Mouse (Mus musculus): ENCODE data around the gene Tpra1. TPM values are rescaled to one million over a fixed set of nuclear protein-coding genes. Genes with fewer than 3 reads are reported as not detected.

Tpra1 gene
- polyA plus RNA-seq, 1 experiment = 116 TPM

DNA sequence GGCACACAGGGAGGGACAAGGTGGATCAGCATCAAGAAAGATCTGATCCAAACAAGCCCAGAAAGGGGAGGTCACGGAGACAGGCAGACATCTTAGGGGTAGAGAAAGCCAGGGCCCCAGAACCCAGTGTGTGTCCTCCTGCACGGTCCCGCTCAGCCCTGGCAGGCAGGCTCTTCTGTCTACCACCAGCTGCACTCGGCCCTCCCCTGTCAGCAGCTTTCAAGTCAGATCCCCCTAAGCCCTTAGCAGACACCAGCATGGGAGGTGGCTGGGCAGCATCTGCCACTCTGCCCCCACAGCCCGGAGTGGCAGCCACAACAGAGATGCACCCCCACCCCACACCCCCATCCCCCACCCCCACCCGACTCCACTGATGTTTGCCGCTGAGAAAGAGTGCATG is 29.2 kb upstream of the Tpra1 start:
- TF ChIP-seq POLR2A (IDR thresholded peaks at IDR 0.05; ENCODE audit: borderline replicate concordance, extremely low read depth, insufficient read depth, insufficient read length, poor library complexity, severe bottlenecking) (no peak), CTCF (IDR thresholded peaks at IDR 0.05; ENCODE audit: borderline replicate concordance, extremely low read depth, insufficient read depth, insufficient read length) (no peak)
- DNase-seq (ENCODE audit: low read depth) = peak; percentile 88

DNA sequence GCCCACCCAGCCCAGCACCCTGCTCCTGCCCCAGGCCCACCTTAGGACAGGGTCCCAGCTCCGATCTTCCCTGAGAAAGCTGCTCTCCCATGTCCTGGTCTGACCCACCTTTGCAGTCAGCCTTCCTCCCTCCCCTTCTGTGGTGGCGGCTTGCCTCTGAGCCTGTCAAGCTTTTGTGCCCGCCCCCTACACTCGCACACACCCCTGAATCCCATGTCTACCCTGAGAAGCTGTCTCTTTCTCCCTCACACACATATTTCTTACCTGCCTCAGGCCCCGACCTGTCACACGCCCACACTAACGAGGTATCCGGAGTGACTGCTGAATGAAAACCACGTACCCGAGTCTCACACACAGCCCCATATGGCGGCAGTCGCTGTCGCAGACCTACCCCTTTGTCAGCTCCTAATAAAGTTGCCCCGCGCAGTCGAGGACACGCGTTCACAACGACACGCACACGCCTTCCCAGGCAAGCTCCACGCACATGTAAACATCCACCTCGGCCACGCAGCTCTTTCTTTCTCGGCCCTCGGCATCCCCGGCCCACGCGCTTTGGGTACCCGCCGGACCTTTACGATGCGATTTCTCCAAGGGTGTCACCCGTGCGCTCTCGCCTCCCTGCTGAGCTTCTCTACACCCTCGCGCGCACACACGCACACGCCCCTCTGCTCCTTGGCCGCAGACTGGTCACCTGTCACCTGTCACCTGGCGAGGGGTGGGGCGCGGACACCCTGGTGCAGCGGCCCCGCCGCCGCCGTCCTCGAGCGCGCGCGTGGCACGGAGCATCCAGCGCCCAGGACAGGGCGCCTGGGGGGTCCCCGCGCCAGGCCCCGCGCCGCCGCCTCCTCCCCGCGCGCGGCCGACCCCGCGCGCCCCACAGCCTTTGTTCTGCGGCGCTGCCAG is 27.8 kb upstream of the Tpra1 start:
- TF ChIP-seq CTCF (IDR thresholded peaks at IDR 0.05; ENCODE audit: borderline replicate concordance, extremely low read depth, insufficient read depth, insufficient read length) (no peak), POLR2A (IDR thresholded peaks at IDR 0.05; ENCODE audit: borderline replicate concordance, extremely low read depth, insufficient read depth, insufficient read length, poor library complexity, severe bottlenecking) (no peak)
- DNase-seq (ENCODE audit: low read depth) = peak; percentile 85

DNA sequence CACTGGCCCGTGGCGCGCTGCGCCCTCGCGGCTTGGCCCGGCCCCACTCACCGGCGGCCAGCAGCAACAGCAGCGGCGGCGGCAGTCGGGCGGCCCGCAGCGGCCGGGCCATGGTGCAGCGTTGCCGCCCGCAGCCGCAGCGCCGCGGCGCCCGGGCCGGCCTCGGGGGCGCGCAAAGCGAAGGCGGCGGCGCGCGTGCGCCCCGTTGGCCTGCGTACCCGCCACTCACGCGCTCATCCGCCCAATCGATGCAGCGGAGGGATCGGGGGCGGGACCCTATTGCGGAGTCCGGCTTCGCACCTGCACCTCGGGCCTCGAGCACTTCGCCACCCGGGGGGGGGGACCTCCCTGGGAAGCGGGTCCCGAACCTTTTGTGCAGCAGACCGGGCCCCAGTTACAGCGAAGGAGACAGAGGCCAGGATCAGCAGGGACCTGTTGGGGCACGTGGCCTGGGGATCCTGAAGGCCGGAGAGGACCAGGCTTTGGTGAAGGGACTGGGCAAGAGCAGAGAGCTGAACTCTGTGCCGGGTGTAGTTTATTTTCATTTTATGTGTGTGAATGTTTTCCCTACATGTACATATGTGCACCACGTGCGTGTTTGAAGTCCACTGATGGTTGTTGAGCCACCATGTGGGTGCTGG is 27.1 kb upstream of the Tpra1 start, which contains the start of gene Podxl2:
Gene Podxl2, minus strand, starts transcription at position 177 of the 641 bp plus-strand sequence.
- no peak for TF ChIP-seq CTCF (IDR thresholded peaks at IDR 0.05; ENCODE audit: borderline replicate concordance, extremely low read depth, insufficient read depth, insufficient read length)
- TF ChIP-seq POLR2A (IDR thresholded peaks at IDR 0.05; ENCODE audit: borderline replicate concordance, extremely low read depth, insufficient read depth, insufficient read length, poor library complexity, severe bottlenecking) = peak; percentile 78

GRCm38 (mm10) chr6:88879471-88879870 is 22.6 kb upstream of the Tpra1 start:
- TF ChIP-seq CTCF (IDR thresholded peaks at IDR 0.05; ENCODE audit: borderline replicate concordance, extremely low read depth, insufficient read depth, insufficient read length) (no peak), POLR2A (IDR thresholded peaks at IDR 0.05; ENCODE audit: borderline replicate concordance, extremely low read depth, insufficient read depth, insufficient read length, poor library complexity, severe bottlenecking) (no peak)
- DNase-seq (ENCODE audit: low read depth) = peak; percentile 22

More for the DNA sequence above, 27.1 kb upstream of the Tpra1 start, which contains the start of gene Podxl2:
- DNase-seq (ENCODE audit: low read depth) = peak; percentile 93

- DNase-seq (ENCODE audit: low read depth) = peak; percentile 86
- no peak for TF ChIP-seq POLR2A (IDR thresholded peaks at IDR 0.05; ENCODE audit: borderline replicate concordance, extremely low read depth, insufficient read depth, insufficient read length, poor library complexity, severe bottlenecking)
Observed at GRCm38 (mm10) chr6:88881334-88881733, 20.7 kb upstream of the Tpra1 start.

DNA sequence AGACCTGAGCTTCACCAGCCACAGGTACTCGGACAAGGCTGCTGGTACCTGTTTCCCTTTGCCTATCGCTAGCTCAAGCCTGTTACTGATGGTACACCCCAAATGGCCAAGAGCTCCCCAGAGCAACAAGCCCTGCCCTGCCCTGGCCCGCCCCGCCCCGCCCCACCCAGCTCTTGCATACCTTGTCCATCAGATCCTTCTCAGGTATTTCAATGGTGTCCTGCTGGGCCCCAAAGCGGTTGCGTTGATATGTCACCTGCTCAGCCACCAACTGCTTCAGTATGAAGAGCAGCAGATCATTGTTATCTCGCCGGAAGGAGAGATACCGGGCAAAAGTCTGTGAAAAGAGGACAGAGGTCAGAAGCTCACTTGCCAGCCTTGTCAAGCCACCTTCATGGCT is 17.9 kb upstream of the Tpra1 start:
- DNase-seq (ENCODE audit: low read depth) = no peak
- TF ChIP-seq CTCF (IDR thresholded peaks at IDR 0.05; ENCODE audit: borderline replicate concordance, extremely low read depth, insufficient read depth, insufficient read length) (no peak), POLR2A (IDR thresholded peaks at IDR 0.05; ENCODE audit: borderline replicate concordance, extremely low read depth, insufficient read depth, insufficient read length, poor library complexity, severe bottlenecking) (no peak)

DNA sequence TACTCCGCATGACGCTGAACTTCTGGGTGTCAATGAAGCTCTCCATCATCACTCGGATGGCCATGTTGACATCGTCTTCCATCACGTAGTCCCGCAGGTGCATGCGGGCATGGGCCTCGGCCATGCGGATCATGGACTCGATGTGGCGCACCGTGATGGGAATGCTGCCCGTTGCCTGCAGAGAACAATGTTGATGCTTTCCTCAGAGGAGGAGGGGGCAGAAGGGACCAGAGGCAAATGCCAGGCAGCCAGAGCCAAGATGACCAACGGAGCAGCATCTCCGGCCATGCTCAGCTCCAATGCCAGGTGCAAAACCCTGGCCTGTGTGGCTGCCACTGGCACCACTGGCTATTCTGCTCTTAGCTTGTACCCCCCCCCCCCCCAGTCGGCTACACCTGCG is 17.4 kb upstream of the Tpra1 start:
- TF ChIP-seq CTCF (IDR thresholded peaks at IDR 0.05; ENCODE audit: borderline replicate concordance, extremely low read depth, insufficient read depth, insufficient read length) (no peak), POLR2A (IDR thresholded peaks at IDR 0.05; ENCODE audit: borderline replicate concordance, extremely low read depth, insufficient read depth, insufficient read length, poor library complexity, severe bottlenecking) (no peak)
- DNase-seq (ENCODE audit: low read depth) = no peak

DNA sequence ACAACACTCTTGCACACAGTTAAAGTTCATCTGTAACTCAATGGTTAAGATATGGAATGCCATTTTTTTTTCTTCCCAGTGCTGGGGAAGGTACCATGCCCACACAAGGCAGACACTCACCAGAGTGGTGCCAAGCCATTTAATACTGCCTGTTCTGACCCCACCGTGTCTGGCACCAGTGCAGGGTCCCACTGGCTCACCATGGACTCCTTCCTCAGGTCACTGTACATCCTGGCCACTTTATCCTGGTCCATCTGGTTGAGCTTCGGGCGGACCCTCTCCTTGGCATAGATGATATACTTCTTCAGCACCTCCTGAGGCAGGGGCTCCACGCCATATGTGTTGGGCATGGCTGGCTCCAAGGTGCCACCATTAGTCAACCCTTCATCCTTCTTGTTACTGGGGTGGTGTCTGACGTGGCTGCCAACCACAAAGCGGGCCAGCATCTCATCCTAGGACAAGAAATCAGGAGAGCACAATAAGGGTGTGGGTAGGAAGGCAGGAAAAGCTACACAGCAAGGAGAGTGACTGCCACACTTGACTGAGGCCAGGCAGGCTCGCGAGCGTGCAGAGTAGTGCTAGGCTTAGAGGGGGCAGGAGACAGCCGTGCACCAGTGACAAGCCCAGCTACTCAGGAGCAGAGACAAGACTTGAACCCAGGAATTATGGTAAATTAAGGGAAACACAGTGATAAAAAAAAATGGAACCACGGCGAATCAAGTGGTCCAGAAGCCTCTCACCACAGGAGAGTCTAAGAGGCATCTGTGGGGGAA is 16.2 kb upstream of the Tpra1 start:
- no peak for DNase-seq (ENCODE audit: low read depth)
- TF ChIP-seq CTCF (IDR thresholded peaks at IDR 0.05; ENCODE audit: borderline replicate concordance, extremely low read depth, insufficient read depth, insufficient read length) = no peak
- TF ChIP-seq POLR2A (IDR thresholded peaks at IDR 0.05; ENCODE audit: borderline replicate concordance, extremely low read depth, insufficient read depth, insufficient read length, poor library complexity, severe bottlenecking) = no peak

DNA sequence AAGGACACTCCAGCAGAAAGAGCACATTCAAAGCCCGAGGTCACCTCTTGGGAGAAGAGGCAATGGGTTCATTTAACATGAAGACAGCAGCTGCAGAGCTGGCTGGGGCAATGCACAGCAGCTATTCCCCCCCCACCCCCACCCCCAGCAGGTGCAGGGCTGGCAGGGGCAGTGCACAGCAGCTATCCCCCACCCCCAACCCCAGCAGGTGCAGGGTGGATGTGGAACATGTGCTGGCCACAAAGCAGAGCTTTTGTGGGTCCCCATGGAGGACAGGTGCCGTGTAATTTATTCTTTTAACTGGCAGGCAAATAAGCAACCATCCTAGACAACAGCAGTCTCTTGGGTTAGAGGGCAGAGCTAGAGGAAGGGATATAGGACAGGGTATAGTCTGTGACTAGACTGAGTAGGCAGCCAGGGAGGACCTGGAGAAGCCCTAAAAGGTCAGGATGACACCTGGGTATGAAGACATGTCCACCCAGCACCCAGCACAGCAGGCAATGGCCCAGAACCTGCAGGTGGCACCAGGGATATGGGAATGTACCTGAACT is 15.6 kb upstream of the Tpra1 start:
- no peak for TF ChIP-seq POLR2A (IDR thresholded peaks at IDR 0.05; ENCODE audit: borderline replicate concordance, extremely low read depth, insufficient read depth, insufficient read length, poor library complexity, severe bottlenecking)
- TF ChIP-seq CTCF (IDR thresholded peaks at IDR 0.05; ENCODE audit: borderline replicate concordance, extremely low read depth, insufficient read depth, insufficient read length) = no peak
- DNase-seq (ENCODE audit: low read depth) = peak; percentile 70

DNA sequence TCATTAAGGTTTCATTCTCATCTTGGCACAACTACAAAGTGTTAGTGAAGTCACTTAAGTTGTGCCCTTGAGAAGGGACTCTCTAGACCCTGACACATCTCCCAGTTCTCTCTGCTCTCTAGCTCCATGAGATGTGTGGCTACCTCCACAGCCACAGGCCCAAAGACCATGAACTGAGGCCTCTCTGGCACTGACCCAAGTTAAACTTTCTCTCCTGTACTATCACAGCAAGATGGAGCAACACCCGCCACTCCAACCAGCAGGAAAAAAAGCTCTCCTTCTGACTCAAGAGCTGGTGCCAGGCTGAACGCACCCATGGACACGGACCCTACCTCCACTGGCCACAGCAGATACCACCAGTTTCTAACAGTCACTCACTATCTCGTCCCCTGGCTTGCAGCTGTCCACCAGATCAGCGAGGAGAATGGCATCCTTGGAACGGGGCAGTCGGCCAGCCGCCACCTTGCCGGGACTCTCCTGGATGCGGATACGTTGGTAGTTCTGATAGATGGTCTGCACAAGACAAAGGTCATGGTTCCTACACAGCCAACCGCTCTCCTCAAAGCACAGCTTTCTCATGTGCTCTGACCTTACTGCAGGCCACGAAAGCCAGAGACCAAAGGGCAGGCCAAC is 12.5 kb upstream of the Tpra1 start:
- no peak for TF ChIP-seq CTCF (IDR thresholded peaks at IDR 0.05; ENCODE audit: borderline replicate concordance, extremely low read depth, insufficient read depth, insufficient read length)
- DNase-seq (ENCODE audit: low read depth) = no peak

- no peak for DNase-seq (ENCODE audit: low read depth)
- TF ChIP-seq POLR2A (IDR thresholded peaks at IDR 0.05; ENCODE audit: borderline replicate concordance, extremely low read depth, insufficient read depth, insufficient read length, poor library complexity, severe bottlenecking) (no peak), CTCF (IDR thresholded peaks at IDR 0.05; ENCODE audit: borderline replicate concordance, extremely low read depth, insufficient read depth, insufficient read length) (no peak)
Observed at GRCm38 (mm10) chr6:88890832-88891231, 11.2 kb upstream of the Tpra1 start.
